Mouse (Mus musculus): Measurements from ENCODE around the gene Jsrp1.

DNA sequence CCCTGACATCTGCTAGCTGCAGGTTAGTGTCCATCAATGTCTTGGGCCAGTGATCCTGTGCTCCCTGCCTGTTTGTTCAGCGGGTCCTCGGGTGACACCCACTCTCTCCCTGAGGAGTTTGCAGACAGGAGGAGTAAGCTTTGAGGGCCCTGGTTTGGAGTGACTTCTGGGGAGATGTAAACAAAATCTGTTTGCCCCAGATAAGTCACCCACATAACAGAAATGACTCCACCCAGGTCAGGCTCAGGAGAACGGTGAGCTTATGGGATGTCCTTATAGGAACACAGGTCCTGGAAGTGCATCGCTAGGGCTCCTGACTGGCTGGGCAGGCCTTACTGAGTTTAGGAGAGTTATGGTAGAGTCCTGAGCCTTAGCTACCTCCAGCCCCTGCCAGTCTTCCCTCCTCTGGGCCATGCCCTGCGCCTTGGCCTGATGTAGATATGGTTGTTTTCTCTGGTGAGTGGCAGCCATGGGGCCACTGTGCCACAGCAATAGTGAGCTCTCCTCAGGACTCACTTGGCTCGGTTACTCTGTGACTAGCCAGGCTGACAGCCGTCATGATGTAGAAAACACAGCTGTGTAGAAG, 45.1 kb upstream of the Jsrp1 start:
- no peak for TF ChIP-seq POLR2A (IDR thresholded peaks at IDR 0.05; ENCODE audit: insufficient read length, low read depth)
- TF ChIP-seq REST (IDR thresholded peaks at IDR 0.05; ENCODE audit: insufficient read depth, insufficient read length): no peak
- TF ChIP-seq TCF12 (IDR thresholded peaks at IDR 0.05; ENCODE audit: insufficient read depth, poor library complexity, severe bottlenecking): no peak
- no peak for TF ChIP-seq MAX (IDR thresholded peaks at IDR 0.05; ENCODE audit: low read depth)
- no peak for TF ChIP-seq MYOD1 (IDR thresholded peaks at IDR 0.05; ENCODE audit: control insufficient read depth in 1 of 3, insufficient read length in 2 of 3, low read depth in 2 of 3)
- no peak for TF ChIP-seq E2F4 (IDR thresholded peaks at IDR 0.05; ENCODE audit: insufficient read depth)
- no peak for TF ChIP-seq USF1 (IDR thresholded peaks at IDR 0.05; ENCODE audit: low read depth)
- no peak for TF ChIP-seq TCF3 (IDR thresholded peaks at IDR 0.05; ENCODE audit: insufficient read length, low read depth)
- TF ChIP-seq MYOG (IDR thresholded peaks at IDR 0.05; ENCODE audit: control insufficient read depth in 1 of 3, insufficient read depth in 1 of 3, insufficient read length in 2 of 3, low read depth in 2 of 3): no peak
- no peak for TF ChIP-seq CEBPB (IDR thresholded peaks at IDR 0.05; ENCODE audit: insufficient read depth, poor library complexity, severe bottlenecking)
- TF ChIP-seq POLR2AphosphoS2 (IDR thresholded peaks at IDR 0.05; ENCODE audit: insufficient read length, low read depth): no peak
- TF ChIP-seq SRF (IDR thresholded peaks at IDR 0.05; ENCODE audit: control insufficient read depth, insufficient read length, low read depth): no peak

All from myocyte (in vitro differentiated cells).